Mouse (Mus musculus) kidney, adult 2 months (tissue): ENCODE measurements at regions not wholly inside any gene's neighbourhood (a gene's known extent, or its start where the extent isn't known, plus 50 kb on each side); places are given as distances from the start of the nearest gene placed in this dataset.

ENCODE experiments used
- CTCF ChIP-seq: fragments of 200-500 bp; conservative IDR thresholded peaks from 2 replicates; pipeline ENCODE4 v1.5.1; 2011; ENCODE audit warnings: low read depth, mild to moderate bottlenecking, control low read depth, low read length, moderate library complexity, mixed read lengths; ENCODE audit not compliant: insufficient read depth, insufficient read length
- POLR2A ChIP-seq: fragments of 200-500 bp; IDR thresholded peaks from one replicate; pipeline ENCODE4 v1.6.1; 2011; ENCODE audit warnings: low read depth, low read length, control low read depth

GRCm38 (mm10) chr8:28371752-28372151 lies 924.3 kb downstream of the Poteg start:
- TF ChIP-seq CTCF (no peak), POLR2A (no peak)
